Mouse (Mus musculus): Measurements from ENCODE around the gene Cys1. TPM values are rescaled to one million over a fixed set of nuclear protein-coding genes. Genes with fewer than 3 reads are reported as not detected.

Gene Cys1
- 3.8 and 4.0 TPM in 2 replicates for polyA plus RNA-seq (2015; fragmentation: Nextera tagmentation; extraction: Ambion mirVana)

DNA sequence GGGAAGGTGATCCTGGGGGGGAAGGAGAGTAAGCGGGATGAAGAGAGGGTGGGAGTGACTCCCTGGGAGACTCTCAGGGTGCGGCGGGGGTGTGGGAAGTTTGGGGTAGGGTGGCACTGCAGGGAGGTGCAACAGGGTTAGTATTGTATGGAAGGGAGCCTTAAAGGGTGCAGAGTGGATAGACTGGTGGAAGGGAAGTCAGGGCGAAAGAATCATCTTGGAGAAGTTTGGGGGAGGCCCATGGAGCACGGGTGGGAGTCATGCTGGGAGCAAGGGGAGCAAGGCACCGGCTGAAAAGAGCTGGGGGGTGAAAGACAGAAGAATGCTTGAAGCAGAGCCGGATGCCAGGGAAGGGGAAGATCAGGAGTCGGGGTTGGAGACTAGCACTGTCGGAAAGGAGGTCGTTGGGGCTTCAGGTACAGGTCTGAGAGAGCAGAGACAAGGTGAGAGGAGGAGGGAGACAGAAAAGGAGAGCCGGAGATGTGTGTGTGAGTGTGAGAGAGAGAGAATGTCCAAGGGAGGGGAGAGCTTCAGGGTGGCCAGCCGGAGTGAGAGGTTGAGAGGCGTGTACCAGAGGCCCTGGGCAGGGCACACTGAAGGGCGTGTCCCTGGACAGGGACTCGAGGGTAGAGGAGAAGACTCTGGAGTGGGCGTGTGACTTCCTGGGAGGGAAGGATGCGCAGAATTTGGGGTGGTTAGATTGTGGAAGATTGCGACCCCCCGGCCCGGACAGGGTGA, at the start of gene Cys1:
Cys1 (minus strand) TSS at position 528 of the 738 bp plus-strand sequence.
- Histone ChIP-seq H3K4me2 (peak within 1 kb of the TSS; percentile 95), H3K9ac (peak within 1 kb of the TSS; percentile 80), H3K27ac (peak within 1 kb of the TSS; percentile 71), H3K4me1 (peaks cover 34% of the 10 kb centered on the region), H3K36me3 (no peaks in the 10 kb centered on the region), H3K9me3 (no peaks in the 10 kb centered on the region), H3K27me3 (peaks cover 48% of the 10 kb centered on the region), H3K4me3 (peak within 1 kb of the TSS; percentile 70)
- no peak for ATAC-seq (ENCODE audit: insufficient number of reproducible peaks, insufficient read depth, low FRiP score, low TSS enrichment, low read depth)
- 4% methylated on average over 20 of the region's 20 CpGs for WGBS

DNA sequence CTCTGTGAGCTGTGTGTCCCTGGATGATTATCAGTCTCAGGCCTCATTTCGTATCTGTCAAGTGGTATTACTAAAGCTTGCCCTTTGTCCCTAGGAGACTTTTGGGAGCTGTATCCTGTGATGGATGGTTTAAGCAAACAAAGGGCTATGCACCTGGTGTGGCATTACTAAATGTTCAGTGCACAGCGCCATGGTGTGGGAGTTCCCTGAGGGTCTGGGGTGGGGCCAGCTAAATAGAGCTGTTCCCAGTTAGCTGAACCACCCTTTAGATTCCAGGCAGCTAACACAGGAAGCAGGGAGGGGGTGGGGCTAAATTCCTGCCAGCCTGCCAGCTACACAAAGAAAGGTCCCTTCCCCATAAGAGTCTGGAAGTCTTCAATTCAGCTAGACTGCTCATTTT, 42.8 kb upstream of the Cys1 start:
- peaks cover 6% of the 10 kb centered on the region; the same call in 1 of the 2 replicates for H3K9me3 ChIP-seq
- peak overlapping the region; percentile 82 for H3K27ac ChIP-seq
- no peaks in the 10 kb centered on the region for H3K27me3 ChIP-seq
- 0 out of 2 replicates have a peak overlapping the region, but pooled peaks have one; percentile 32 for H3K9ac ChIP-seq
- H3K4me2 ChIP-seq: peak overlapping the region; percentile 38
- peak; percentile 85 for ATAC-seq (ENCODE audit: insufficient number of reproducible peaks, insufficient read depth, low FRiP score, low TSS enrichment, low read depth)
- peaks cover 13% of the 10 kb centered on the region for H3K4me1 ChIP-seq
- 9% methylated on average over 2 of the region's 2 CpGs for WGBS
- no peaks in the 10 kb centered on the region for H3K36me3 ChIP-seq
- peak overlapping the region; percentile 6; the same call in 1 of the 2 replicates for H3K4me3 ChIP-seq

DNA sequence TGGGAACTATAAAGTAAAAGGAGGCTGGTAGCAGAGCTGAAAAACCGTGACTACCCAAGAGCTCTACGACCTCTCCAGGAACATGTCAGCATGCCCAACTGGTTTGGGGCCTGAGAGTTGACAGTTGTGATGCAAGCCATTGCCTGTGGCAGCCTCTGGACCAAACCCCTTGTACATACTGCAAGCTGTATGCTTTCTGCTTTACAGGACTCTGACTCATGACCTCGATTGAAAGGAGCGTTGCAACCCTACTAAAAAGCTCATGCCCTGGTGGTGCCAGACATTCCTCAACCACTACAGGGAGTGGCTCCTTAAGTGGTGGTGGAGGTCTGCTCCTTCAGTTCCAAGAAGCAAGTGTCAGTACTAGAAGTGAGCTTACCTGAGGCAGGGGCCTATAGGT, 42.2 kb upstream of the Cys1 start:
- Histone ChIP-seq H3K4me3 (no peak overlapping the region), H3K9me3 (peaks cover under 1% of the 10 kb centered on the region; the same call in 1 of the 2 replicates), H3K27me3 (no peaks in the 10 kb centered on the region), H3K4me2 (0 out of 2 replicates have a peak overlapping the region, but pooled peaks have one; percentile 38), H3K4me1 (peaks cover 13% of the 10 kb centered on the region), H3K36me3 (no peaks in the 10 kb centered on the region), H3K27ac (peak overlapping the region; percentile 82), H3K9ac (0 out of 2 replicates have a peak overlapping the region, but pooled peaks have one; percentile 32)
- no peak for ATAC-seq (ENCODE audit: insufficient number of reproducible peaks, insufficient read depth, low FRiP score, low TSS enrichment, low read depth)
- WGBS: 56% methylated on average over 4 of the region's 4 CpGs

DNA sequence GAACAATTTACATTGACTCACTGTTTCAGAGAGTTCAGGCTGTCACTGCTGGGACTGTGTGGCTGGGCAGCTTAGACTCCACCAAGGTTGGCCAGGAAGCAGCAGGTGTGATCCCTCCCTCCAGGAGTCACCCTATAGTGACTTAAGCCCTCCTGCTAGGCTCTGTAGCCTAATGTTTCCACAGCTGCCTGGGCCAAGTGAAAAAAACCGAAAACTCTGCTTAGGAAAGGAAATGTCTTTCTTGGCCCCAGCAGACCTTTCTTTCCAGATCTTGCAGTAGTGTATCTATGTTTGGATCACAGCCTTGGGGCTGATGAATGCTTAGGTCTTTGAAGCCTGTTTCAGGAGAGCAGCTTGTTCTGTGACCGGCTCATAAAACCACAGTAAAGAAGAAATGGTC, 41.8 kb upstream of the Cys1 start:
- Histone ChIP-seq H3K27me3 (no peaks in the 10 kb centered on the region), H3K9ac (no peak overlapping the region), H3K9me3 (no peaks in the 10 kb centered on the region), H3K4me1 (peaks cover 13% of the 10 kb centered on the region), H3K27ac (peak overlapping the region; percentile 82), H3K4me3 (no peak overlapping the region), H3K36me3 (no peaks in the 10 kb centered on the region), H3K4me2 (no peak overlapping the region)
- no peak for ATAC-seq (ENCODE audit: insufficient number of reproducible peaks, insufficient read depth, low FRiP score, low TSS enrichment, low read depth)
- 40% methylated on average over 2 of the region's 2 CpGs for WGBS

DNA sequence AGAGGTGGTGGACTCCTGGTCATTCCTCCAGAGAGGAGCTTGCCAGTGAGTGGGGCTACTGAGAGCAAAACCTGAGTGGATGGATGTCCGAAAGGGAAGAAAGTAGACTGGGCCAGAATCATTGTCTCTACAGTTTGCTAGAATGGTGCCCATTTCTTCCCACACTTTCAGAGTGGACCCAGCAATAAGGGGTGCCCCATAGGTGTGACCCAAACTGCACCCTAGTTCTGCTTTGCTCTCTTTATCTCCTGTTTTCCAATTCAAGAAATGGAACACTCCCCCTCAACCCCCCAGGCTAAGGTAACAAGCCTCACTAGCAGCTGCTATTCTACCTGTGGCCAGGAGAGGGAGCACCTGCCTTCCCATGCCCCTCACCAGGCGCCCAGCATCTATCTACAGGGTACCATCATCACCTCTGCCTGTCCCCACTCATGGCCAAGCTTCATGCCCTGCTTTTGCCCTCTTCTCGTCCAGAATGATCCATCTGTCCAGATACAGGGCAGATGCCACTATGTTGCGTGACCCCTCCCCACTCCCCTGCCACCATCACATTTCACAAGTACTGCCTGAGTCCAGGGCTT, 35.2 kb upstream of the Cys1 start:
- H3K36me3 ChIP-seq: peaks cover 23% of the 10 kb centered on the region
- H3K4me2 ChIP-seq: no peak overlapping the region
- ATAC-seq (ENCODE audit: insufficient number of reproducible peaks, insufficient read depth, low FRiP score, low TSS enrichment, low read depth): no peak
- no peak overlapping the region for H3K9ac ChIP-seq
- H3K9me3 ChIP-seq: no peaks in the 10 kb centered on the region
- H3K4me3 ChIP-seq: no peak overlapping the region
- WGBS: 45% methylated on average over 4 of the region's 4 CpGs
- no peak overlapping the region for H3K27ac ChIP-seq
- no peaks in the 10 kb centered on the region for H3K27me3 ChIP-seq
- peaks cover 8% of the 10 kb centered on the region; the same call in 1 of the 2 replicates for H3K4me1 ChIP-seq

- 71% methylated on average over 2 of the region's 2 CpGs for WGBS
- peaks cover 20% of the 10 kb centered on the region for H3K4me1 ChIP-seq
- no peak overlapping the region for H3K27ac ChIP-seq
- H3K27me3 ChIP-seq: no peaks in the 10 kb centered on the region
- no peak overlapping the region for H3K4me2 ChIP-seq
- no peak for ATAC-seq (ENCODE audit: insufficient number of reproducible peaks, insufficient read depth, low FRiP score, low TSS enrichment, low read depth)
- no peaks in the 10 kb centered on the region for H3K9me3 ChIP-seq
- H3K9ac ChIP-seq: no peak overlapping the region
- H3K36me3 ChIP-seq: peaks cover 36% of the 10 kb centered on the region
- no peak overlapping the region for H3K4me3 ChIP-seq
These were observed 33.8 kb upstream of the Cys1 start for GRCm38 (mm10) chr12:24715268-24715896.

- WGBS: 72% methylated on average over 5 of the region's 5 CpGs
- peaks cover 23% of the 10 kb centered on the region for H3K4me1 ChIP-seq
- peak overlapping the region; percentile 22; the same call in 1 of the 2 replicates for H3K9ac ChIP-seq
- ATAC-seq (ENCODE audit: insufficient number of reproducible peaks, insufficient read depth, low FRiP score, low TSS enrichment, low read depth): no peak
- no peak overlapping the region for H3K4me3 ChIP-seq
- peaks cover 36% of the 10 kb centered on the region for H3K36me3 ChIP-seq
- H3K27me3 ChIP-seq: no peaks in the 10 kb centered on the region
- H3K27ac ChIP-seq: no peak overlapping the region
- no peak overlapping the region for H3K4me2 ChIP-seq
- H3K9me3 ChIP-seq: no peaks in the 10 kb centered on the region
These were observed 33.1 kb upstream of the Cys1 start for GRCm38 (mm10) chr12:24714579-24715255.

GRCm38 (mm10) chr12:24712396-24712795, 30.8 kb upstream of the Cys1 start:
- Histone ChIP-seq H3K9me3 (no peaks in the 10 kb centered on the region), H3K4me3 (no peak overlapping the region), H3K9ac (no peak overlapping the region), H3K4me2 (no peak overlapping the region), H3K36me3 (peaks cover 36% of the 10 kb centered on the region), H3K27me3 (no peaks in the 10 kb centered on the region), H3K4me1 (peaks cover 34% of the 10 kb centered on the region), H3K27ac (peak overlapping the region; percentile 7; the same call in 1 of the 2 replicates)
- 84% methylated on average over 8 of the region's 8 CpGs for WGBS
- no peak for ATAC-seq (ENCODE audit: insufficient number of reproducible peaks, insufficient read depth, low FRiP score, low TSS enrichment, low read depth)

DNA sequence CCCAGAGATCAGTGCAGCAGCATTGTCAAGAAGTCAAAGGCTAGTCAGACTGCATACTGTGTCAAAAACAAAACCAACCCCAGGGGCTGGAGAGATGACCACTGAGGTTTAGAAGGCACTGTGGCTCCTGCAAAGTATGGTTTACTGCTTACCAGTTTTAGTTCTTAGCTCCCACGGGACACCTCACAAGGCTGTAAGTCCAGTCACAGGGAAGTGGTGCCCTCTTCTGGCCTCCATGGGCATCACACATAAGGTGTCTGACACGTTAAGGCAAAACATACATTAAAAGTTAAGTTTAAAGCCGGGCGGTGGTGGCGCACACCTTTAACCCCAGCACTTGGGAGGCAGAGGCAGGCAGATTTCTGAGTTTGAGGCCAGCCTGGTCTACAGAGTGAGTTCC, 29.1 kb upstream of the Cys1 start:
- Histone ChIP-seq H3K27ac (0 out of 2 replicates have a peak overlapping the region, but pooled peaks have one; percentile 44), H3K4me2 (peak overlapping the region; percentile 89), H3K36me3 (peaks cover 36% of the 10 kb centered on the region), H3K4me1 (peaks cover 46% of the 10 kb centered on the region), H3K27me3 (no peaks in the 10 kb centered on the region), H3K9ac (no peak overlapping the region), H3K9me3 (no peaks in the 10 kb centered on the region), H3K4me3 (peak overlapping the region; percentile 82; the same call in 1 of the 2 replicates)
- no peak for ATAC-seq (ENCODE audit: insufficient number of reproducible peaks, insufficient read depth, low FRiP score, low TSS enrichment, low read depth)
- 66% methylated on average over 5 of the region's 5 CpGs for WGBS

DNA sequence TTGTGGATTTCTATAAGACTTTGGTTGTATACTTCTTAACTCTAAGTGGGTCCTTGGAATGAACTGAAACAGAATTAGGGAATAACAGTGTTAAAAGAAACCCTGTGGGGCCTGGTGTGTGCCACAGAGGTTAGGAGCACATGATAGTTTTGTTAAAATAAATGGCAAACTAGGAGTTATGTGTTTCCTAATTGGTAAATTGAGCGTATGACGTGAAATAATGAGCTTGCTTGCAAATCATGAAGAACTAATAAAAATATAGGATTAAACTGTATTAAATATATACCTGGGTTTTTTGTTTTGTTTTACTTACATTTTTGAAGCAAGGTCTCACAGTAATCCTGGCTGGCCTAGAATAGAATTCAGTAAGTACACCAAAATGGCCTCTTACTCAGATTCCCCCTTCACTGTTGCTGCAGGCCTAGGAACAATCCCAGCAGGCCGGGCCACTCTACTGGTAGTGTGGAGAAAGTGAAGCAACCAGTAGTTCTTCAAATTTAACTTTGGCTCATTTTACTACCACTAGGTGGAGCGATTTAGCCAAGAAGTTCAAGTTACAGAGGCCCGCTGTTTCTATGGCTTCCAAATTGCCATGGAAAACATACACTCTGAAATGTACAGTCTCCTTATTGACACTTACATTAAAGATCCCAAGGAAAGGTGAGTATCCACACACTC, 28.4 kb upstream of the Cys1 start:
- Histone ChIP-seq H3K4me2 (peak overlapping the region; percentile 89), H3K27me3 (no peaks in the 10 kb centered on the region), H3K27ac (peak overlapping the region; percentile 86), H3K9ac (peak overlapping the region; percentile 86), H3K4me3 (peak overlapping the region; percentile 82), H3K36me3 (peaks cover 36% of the 10 kb centered on the region), H3K4me1 (peaks cover 46% of the 10 kb centered on the region), H3K9me3 (no peaks in the 10 kb centered on the region)
- WGBS: 24% methylated on average over 5 of the region's 5 CpGs
- no peak for ATAC-seq (ENCODE audit: insufficient number of reproducible peaks, insufficient read depth, low FRiP score, low TSS enrichment, low read depth)

DNA sequence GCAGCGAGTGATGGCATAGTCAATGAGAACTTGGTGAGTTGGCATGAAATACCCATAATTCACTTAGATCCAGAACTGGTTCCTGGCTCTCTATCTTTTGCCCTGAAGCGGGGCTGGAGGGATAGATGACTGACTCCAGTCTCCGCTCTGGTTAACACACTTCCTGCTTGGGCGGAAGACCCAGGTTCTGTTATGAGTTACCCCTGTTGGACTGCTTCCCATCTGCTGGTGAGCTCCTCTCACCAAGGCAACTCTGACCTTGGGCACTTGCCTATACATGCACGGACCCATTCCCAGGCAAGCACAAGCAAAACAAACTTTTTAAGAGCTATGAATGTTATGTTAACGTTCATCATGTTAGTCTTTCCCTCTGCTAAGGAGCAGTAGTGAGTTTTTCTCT, 27.8 kb upstream of the Cys1 start:
- Histone ChIP-seq H3K4me3 (peak overlapping the region; percentile 82), H3K4me1 (peaks cover 46% of the 10 kb centered on the region), H3K4me2 (peak overlapping the region; percentile 89), H3K9me3 (no peaks in the 10 kb centered on the region), H3K36me3 (peaks cover 32% of the 10 kb centered on the region), H3K27me3 (no peaks in the 10 kb centered on the region), H3K27ac (peak overlapping the region; percentile 86), H3K9ac (peak overlapping the region; percentile 86)
- 9% methylated on average over 6 of the region's 6 CpGs for WGBS
- ATAC-seq (ENCODE audit: insufficient number of reproducible peaks, insufficient read depth, low FRiP score, low TSS enrichment, low read depth): no peak

Data from embryonic facial prominence, embryonic 13.5 days (tissue).